42 mouse cellular contexts compared by ENCODE assay signal in the genomic region with DNA sequence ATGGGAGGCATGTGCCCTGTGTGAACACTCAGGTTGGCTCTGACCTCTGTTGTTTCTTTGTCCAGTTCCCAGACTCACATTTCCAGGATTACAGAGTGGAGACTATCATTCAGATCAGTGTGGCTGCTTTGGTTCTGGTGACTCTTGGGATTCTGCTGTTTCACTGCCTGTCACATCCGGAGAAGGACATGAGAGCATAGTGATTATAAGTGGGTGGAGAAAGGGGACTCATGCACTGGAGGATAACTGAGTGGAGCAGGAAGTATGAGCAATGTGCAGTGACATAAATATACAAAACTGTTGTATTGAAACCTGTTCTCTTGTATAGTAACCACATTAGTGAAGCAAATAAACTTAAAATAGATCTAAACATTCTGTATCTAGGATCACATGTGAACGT. TPM values are rescaled to one million over a fixed set of nuclear protein-coding genes. Genes with fewer than 3 reads are reported as not detected.
"Had no signal": no experiment of that assay in that cellular context is flagged by ENCODE, and none has a peak within 500 bp of the region (broad histone marks: within the 10 kb centered on the region; RNA-seq: fewer than 3 reads in every experiment).

No protein-coding gene starts in this region.

- H3K9me3 ChIP-seq: heart, embryonic 10.5 days; heart, embryonic 12.5 days; heart, embryonic 13.5 days; heart, embryonic 15.5 days; hindbrain, embryonic 10.5 days; hindbrain, embryonic 12.5 days; hindbrain, embryonic 13.5 days; hindbrain, embryonic 15.5 days; intestine, embryonic 15.5 days; kidney, embryonic 15.5 days had no signal

- DNase-seq: heart, postnatal 10 days; heart, postnatal 14 days; heart, postnatal 36 days; heart, postnatal 4 days; kidney, adult 11 months; kidney, adult 18-20 months; kidney, adult 2 months; kidney, adult 8-10 months; kidney, adult 9 months; kidney, postnatal 10 days; kidney, postnatal 14 days; kidney, postnatal 25 days; kidney, postnatal 36 days; kidney, postnatal 4 days; layer of hippocampus, adult 9-11 months; layer of hippocampus, postnatal 36 days had no signal

- ATAC-seq: hindbrain, embryonic 16.5 days; hindbrain, postnatal 0 days; inflammation-experienced regulatory T-cells, adult 6 months; intestine, embryonic 16.5 days; intestine, postnatal 0 days had no signal

- H3K4me1 ChIP-seq: heart, embryonic 10.5 days; heart, embryonic 12.5 days; heart, embryonic 13.5 days; heart, embryonic 15.5 days; hindbrain, embryonic 10.5 days; hindbrain, embryonic 12.5 days; hindbrain, embryonic 13.5 days; hindbrain, embryonic 15.5 days; intestine, embryonic 15.5 days; kidney, embryonic 15.5 days had no signal

- H3K27ac ChIP-seq: heart, embryonic 10.5 days; heart, embryonic 13.5 days; heart, embryonic 15.5 days; hindbrain, embryonic 10.5 days; hindbrain, embryonic 12.5 days; hindbrain, embryonic 13.5 days; hindbrain, embryonic 14.5 days; hindbrain, embryonic 15.5 days; hindbrain, postnatal 0 days; intestine, embryonic 15.5 days; kidney, embryonic 15.5 days; kidney, postnatal 0 days; layer of hippocampus, adult 2 months had no signal

- H3K4me3 ChIP-seq: heart, embryonic 10.5 days; heart, embryonic 12.5 days; heart, embryonic 13.5 days; heart, embryonic 15.5 days; hindbrain, embryonic 10.5 days; hindbrain, embryonic 12.5 days; hindbrain, embryonic 13.5 days; hindbrain, embryonic 15.5 days; intestine, embryonic 15.5 days; kidney, embryonic 15.5 days; layer of hippocampus, adult 2 months had no signal

- H3K27me3 ChIP-seq: heart, embryonic 12.5 days; heart, embryonic 13.5 days; heart, embryonic 15.5 days; hindbrain, embryonic 12.5 days; hindbrain, embryonic 13.5 days; hindbrain, embryonic 15.5 days; intestine, embryonic 15.5 days; kidney, embryonic 15.5 days had no signal

- H3K4me2 ChIP-seq: heart, embryonic 11.5 days; heart, embryonic 12.5 days; heart, embryonic 13.5 days; heart, embryonic 15.5 days; hindbrain, embryonic 12.5 days; hindbrain, embryonic 13.5 days; hindbrain, embryonic 14.5 days; hindbrain, embryonic 15.5 days; intestine, embryonic 15.5 days; kidney, embryonic 15.5 days had no signal

- H3K9ac ChIP-seq: heart, embryonic 12.5 days; heart, embryonic 13.5 days; heart, embryonic 15.5 days; hindbrain, embryonic 12.5 days; hindbrain, embryonic 13.5 days; hindbrain, embryonic 14.5 days; hindbrain, embryonic 15.5 days; intestine, embryonic 15.5 days; kidney, embryonic 15.5 days had no signal

- H3K36me3 ChIP-seq: heart, embryonic 10.5 days; heart, embryonic 12.5 days; heart, embryonic 13.5 days; heart, embryonic 15.5 days; hindbrain, embryonic 10.5 days; hindbrain, embryonic 12.5 days; hindbrain, embryonic 13.5 days; hindbrain, embryonic 15.5 days; intestine, embryonic 15.5 days; kidney, embryonic 15.5 days had no signal

RNA-seq across cellular contexts. Expression of a gene that starts 22.2 kb away (rescaled TPM):
- total RNA-seq: hematopoietic stem cell, adult 5-6 weeks; hindbrain, postnatal 0 days; layer of hippocampus, adult 2 months; layer of hippocampus, postnatal 10 days; layer of hippocampus, postnatal 14 days; layer of hippocampus, postnatal 25 days; layer of hippocampus, postnatal 36 days had no signal
- polyA plus RNA-seq: heart, embryonic 10.5 days; heart, embryonic 11.5 days; heart, embryonic 13.5 days; hindbrain, embryonic 10.5 days; hindbrain, embryonic 11.5 days; hindbrain, embryonic 12.5 days; hindbrain, embryonic 13.5 days; hindbrain, embryonic 15.5 days; inflammation-experienced regulatory T-cells, adult 6 months; kidney, embryonic 14.5 days; kidney, embryonic 16.5 days had no signal

RNA-seq across cellular contexts. Expression of a gene that starts 50.7 kb away (rescaled TPM):
- total RNA-seq: hematopoietic stem cell, adult 5-6 weeks had no signal
- polyA plus RNA-seq: inflammation-experienced regulatory T-cells, adult 6 months had no signal
